Mouse (Mus musculus): ENCODE data around the gene Dll4. TPM values are rescaled to one million over a fixed set of nuclear protein-coding genes. Genes with fewer than 3 reads are reported as not detected.

Gene Dll4
- polyA plus RNA-seq, 1 experiment from 2014 or later = 4.1 TPM

DNA sequence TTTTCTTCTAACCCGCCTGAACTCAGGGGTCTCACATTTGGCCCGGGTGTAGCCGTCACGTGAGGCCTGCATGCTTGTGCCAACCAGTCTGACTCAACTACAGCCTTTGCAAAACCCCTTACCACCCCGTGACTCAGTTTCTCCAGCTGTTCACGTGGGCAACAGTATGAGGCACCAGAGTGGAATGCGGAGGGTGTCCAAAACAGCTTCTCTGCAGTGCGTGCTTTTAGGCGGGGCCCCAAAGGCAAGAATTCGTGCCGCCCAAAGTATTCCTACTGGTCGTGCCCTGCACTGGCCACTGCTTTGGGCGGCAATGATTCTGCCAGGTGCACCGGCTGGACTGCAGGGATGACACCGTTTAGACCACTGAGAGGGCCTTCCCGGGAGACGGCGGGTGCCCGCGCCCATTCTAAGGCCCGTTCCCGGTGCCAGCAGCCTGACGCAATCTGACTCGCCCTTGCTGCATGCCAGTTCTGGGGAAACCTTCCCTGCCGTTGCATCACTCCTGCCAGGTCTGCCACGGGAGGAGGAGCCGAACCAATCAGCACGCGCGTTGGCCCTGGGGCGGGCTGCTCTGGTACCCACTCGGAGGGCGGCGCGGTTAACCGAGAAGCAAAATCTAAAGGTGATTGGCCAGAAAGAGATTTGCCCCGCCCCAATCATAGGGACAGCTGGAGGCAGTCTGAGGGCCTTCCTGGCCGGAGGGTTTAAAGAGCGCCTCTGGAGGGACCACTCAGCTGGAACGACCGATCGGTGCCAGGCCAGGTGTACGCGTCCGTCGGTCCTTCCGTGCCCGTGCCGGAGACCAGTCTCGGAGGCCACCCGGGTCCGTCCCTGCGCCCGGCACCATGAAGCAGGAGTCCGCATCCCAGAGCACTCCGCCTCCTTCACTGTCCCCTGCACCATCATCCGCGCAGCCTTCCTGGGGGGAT, 25.2 kb downstream of the Dll4 start, which contains the start of gene Chac1:
TSS of gene Chac1 (plus strand) at position 675 of the 932 bp plus-strand sequence.
- H3K9ac ChIP-seq (replicated peaks) = peak within 1 kb of the TSS; percentile 67
- 4% methylated on average over 58 of the region's 58 CpGs for WGBS
- no peaks in the 10 kb centered on the region for H3K9me3 ChIP-seq
- H3K27me3 ChIP-seq = peaks cover 4% of the 10 kb centered on the region; the same call in 1 of the 2 replicates
- peak within 1 kb of the TSS; percentile 94 for H3K4me2 ChIP-seq (replicated peaks)
- peak; percentile 98 for ATAC-seq (replicated peaks)
- no peaks in the 10 kb centered on the region for H3K36me3 ChIP-seq
- H3K4me1 ChIP-seq = peaks cover 10% of the 10 kb centered on the region
- H3K27ac ChIP-seq (replicated peaks) = no peak within 1 kb of the TSS
- peak within 1 kb of the TSS; percentile 82 for H3K4me3 ChIP-seq

DNA sequence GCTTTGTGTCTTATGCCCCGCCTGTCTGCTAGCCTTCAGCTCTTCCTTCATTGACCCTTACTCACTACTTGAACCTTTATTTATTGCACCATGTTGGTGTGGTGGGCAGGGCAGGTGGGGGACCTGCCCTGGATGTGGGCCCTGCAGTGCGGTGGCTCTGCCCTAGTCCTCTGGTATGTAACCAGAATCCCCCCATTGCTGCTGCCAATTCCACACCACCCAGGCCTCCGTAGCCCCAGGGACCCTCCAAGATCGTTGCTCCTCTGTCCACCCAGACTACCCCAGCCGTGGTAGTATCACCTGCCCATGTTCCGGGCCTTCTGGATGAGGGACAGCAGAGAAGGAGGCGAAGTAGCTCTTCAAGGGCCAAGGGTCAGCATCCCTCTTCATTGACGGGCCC, 28.1 kb downstream of the Dll4 start:
- Histone ChIP-seq H3K4me2 (replicated peaks) (no peak overlapping the region), H3K4me3 (no peak overlapping the region), H3K9ac (replicated peaks) (no peak overlapping the region), H3K27me3 (peaks cover 4% of the 10 kb centered on the region; the same call in 1 of the 2 replicates), H3K36me3 (no peaks in the 10 kb centered on the region), H3K27ac (replicated peaks) (no peak overlapping the region), H3K9me3 (no peaks in the 10 kb centered on the region), H3K4me1 (peaks cover 10% of the 10 kb centered on the region)
- ATAC-seq (replicated peaks) = no peak
- 88% methylated on average over 8 of the region's 8 CpGs for WGBS

DNA sequence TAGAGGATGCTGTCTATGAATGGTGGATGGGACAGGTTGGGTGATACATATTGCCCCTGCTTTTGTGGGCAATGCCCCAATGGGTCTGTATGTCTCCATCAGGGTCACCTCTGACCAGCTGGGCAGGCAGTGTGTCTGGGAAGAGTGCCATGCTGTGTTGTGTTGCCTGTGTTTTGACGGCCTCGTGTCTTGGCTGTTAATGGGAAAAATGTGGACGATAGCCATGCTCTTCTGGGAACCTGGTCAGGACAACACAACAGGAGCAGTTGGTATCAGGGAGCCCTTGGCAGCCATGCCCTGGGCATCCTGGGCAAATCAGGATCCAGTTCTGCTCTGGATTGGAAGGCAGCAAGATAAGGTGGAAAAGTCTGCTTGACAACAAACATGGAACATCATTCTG, 29.5 kb downstream of the Dll4 start:
- no peak overlapping the region for H3K4me2 ChIP-seq (replicated peaks)
- peaks cover 10% of the 10 kb centered on the region for H3K4me1 ChIP-seq
- no peaks in the 10 kb centered on the region; the same call in 1 of the 2 replicates for H3K9me3 ChIP-seq
- no peak overlapping the region for H3K4me3 ChIP-seq
- no peaks in the 10 kb centered on the region for H3K36me3 ChIP-seq
- WGBS = 79% methylated on average over 3 of the region's 3 CpGs
- H3K27me3 ChIP-seq = peaks cover 1% of the 10 kb centered on the region; the same call in 1 of the 2 replicates
- no peak for ATAC-seq (replicated peaks)
- H3K9ac ChIP-seq (replicated peaks) = no peak overlapping the region
- no peak overlapping the region for H3K27ac ChIP-seq (replicated peaks)

DNA sequence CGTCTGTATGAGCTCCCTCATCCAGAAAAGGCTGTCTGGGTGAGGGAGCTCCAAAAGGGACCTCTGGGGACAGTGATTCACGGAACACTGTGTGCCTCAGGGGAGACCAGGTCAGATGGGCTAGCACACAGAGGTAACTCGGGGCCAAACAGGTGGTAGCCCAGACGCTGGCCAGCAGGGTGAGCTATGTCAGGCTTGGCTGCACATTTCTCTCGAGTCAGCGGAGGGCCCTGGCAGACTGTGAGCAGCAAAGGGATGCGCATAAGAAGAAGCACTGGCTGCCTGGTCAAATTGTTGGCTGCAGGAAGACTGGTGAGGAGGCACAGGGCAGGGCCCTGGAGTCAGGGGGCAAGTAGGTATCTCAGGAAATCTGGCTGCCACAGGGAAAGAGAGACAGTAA, 30.1 kb downstream of the Dll4 start:
- Histone ChIP-seq H3K4me2 (replicated peaks) (no peak overlapping the region), H3K4me1 (peaks cover 6% of the 10 kb centered on the region), H3K9me3 (no peaks in the 10 kb centered on the region; the same call in 1 of the 2 replicates), H3K27me3 (no peaks in the 10 kb centered on the region), H3K9ac (replicated peaks) (no peak overlapping the region), H3K36me3 (no peaks in the 10 kb centered on the region), H3K4me3 (no peak overlapping the region), H3K27ac (replicated peaks) (no peak overlapping the region)
- no peak for ATAC-seq (replicated peaks)
- 29% methylated on average over 7 of the region's 7 CpGs for WGBS

DNA sequence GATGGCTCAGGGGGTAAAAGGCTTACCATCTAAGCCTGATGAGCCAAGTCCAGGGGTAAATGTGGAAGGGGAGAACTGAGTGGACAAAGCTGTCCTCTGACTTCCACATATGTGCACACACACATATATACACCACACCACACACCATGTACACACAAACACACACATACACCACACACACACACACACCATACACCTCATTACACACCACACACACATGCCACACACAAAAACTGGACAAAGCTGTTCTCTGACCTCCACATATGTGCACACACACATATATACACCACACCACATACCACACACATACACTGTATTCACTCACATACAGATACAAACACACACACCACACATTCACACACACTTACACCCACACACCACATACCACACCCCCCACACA, 30.7 kb downstream of the Dll4 start:
- H3K9me3 ChIP-seq = no peaks in the 10 kb centered on the region; the same call in 1 of the 2 replicates
- no peak for ATAC-seq (replicated peaks)
- H3K4me3 ChIP-seq = no peak overlapping the region
- no peak overlapping the region for H3K9ac ChIP-seq (replicated peaks)
- H3K4me1 ChIP-seq = peaks cover 4% of the 10 kb centered on the region; the same call in 1 of the 2 replicates
- H3K4me2 ChIP-seq (replicated peaks) = no peak overlapping the region
- H3K36me3 ChIP-seq = no peaks in the 10 kb centered on the region
- no peaks in the 10 kb centered on the region for H3K27me3 ChIP-seq
- H3K27ac ChIP-seq (replicated peaks) = no peak overlapping the region

DNA sequence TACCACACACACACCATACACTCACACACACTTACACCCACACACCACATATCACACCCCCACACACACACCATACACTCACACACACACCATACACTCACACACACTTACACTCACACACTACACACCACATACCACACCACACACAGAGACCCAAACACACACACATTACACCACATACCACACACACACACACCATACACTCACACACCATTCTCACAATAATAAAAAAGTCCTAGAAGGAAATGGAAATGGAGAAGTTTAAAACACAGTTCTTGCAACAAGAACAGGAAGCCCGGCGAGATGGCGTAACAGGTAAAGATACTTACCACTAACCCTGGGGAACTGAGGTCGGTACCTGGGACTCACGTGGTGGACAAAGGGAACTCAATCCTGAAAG, 31.2 kb downstream of the Dll4 start:
- ATAC-seq (replicated peaks) = no peak
- WGBS = 90% methylated on average over 5 of the region's 5 CpGs
- Histone ChIP-seq H3K4me3 (no peak overlapping the region), H3K4me2 (replicated peaks) (no peak overlapping the region), H3K4me1 (no peaks in the 10 kb centered on the region), H3K9me3 (peaks cover 3% of the 10 kb centered on the region; the same call in 1 of the 2 replicates), H3K9ac (replicated peaks) (no peak overlapping the region), H3K36me3 (no peaks in the 10 kb centered on the region), H3K27ac (replicated peaks) (no peak overlapping the region), H3K27me3 (no peaks in the 10 kb centered on the region)

DNA sequence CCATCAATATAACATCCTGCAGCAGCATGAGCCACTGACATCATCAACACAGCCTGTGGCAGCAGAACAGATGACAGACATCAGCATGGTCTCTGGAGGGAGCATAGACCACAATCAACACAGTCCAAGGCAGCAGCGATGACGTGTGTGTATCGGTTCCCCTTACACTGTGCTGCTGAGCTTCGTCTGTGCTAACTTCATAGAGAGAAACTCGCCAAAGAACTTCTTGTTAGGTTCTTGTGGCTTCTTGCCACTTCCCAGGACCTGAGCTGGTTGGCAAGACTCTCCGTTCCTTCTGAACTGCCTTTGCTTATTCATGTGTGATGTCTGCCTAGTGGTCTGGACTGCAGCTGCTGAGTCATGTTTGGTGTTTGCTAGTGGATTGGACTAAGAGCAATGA, 32.7 kb downstream of the Dll4 start:
- Histone ChIP-seq H3K36me3 (no peaks in the 10 kb centered on the region), H3K27ac (replicated peaks) (no peak overlapping the region), H3K4me3 (no peak overlapping the region), H3K4me2 (replicated peaks) (no peak overlapping the region), H3K9me3 (peaks cover 4% of the 10 kb centered on the region; the same call in 1 of the 2 replicates), H3K9ac (replicated peaks) (no peak overlapping the region), H3K4me1 (no peaks in the 10 kb centered on the region), H3K27me3 (no peaks in the 10 kb centered on the region)
- ATAC-seq (replicated peaks) = no peak
- WGBS = 90% methylated on average over 6 of the region's 6 CpGs

DNA sequence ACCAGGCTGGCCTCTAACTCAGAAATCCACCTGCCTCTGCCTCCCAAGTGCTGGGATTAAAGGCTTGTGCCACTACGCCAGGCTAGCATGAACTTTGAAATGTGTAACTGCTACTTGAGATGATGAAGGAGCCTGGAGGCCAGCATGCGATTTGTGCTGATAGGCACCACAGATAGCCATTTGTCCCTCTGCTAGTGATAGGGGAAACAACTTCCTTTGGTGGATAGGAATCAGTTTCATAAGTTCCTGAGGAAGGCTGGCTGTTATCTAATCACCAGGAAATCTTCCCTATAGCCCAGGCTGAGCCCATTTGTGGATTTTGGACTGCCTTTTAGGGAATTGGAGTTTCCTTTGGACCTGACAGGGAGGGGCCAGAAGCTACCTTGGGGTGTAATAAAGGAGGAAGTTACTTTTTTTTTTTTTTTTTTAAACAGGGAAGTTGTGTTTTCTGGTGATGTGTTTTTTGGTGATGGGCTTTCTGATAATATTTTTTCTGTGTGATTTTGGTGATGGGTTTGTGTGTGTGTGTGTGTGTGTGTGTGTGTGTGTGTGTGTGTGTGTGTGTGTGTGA, 34.2 kb downstream of the Dll4 start:
- Histone ChIP-seq H3K4me3 (no peak overlapping the region), H3K27ac (replicated peaks) (no peak overlapping the region), H3K9me3 (peaks cover 4% of the 10 kb centered on the region; the same call in 1 of the 2 replicates), H3K4me1 (no peaks in the 10 kb centered on the region), H3K9ac (replicated peaks) (no peak overlapping the region), H3K4me2 (replicated peaks) (no peak overlapping the region), H3K27me3 (no peaks in the 10 kb centered on the region), H3K36me3 (no peaks in the 10 kb centered on the region)
- ATAC-seq (replicated peaks) = no peak
- WGBS = 90% methylated on average over 2 of the region's 2 CpGs

DNA sequence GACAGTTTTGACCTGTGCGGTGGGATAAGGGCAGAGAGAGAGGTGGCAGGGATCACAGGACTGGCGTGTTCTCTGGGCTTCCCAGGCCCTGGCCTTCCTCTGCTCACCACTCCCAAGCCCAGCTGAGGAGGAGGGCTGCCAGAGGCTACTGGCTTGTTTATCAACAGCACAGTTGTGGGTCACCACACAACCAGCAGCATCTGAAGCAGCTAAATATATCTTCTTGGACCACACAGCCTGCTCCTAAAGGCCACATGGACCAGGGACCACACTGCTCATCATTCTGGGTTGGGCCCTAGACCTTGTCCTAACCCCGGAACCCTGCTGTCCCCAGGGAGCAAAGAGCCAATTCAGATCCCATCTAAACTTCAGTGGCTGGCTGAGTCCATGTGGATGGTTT, 39.4 kb downstream of the Dll4 start:
- Histone ChIP-seq H3K4me3 (no peak overlapping the region), H3K9ac (replicated peaks) (no peak overlapping the region), H3K9me3 (peaks cover 4% of the 10 kb centered on the region; the same call in 1 of the 2 replicates), H3K36me3 (peaks cover under 1% of the 10 kb centered on the region; the same call in 1 of the 2 replicates), H3K4me2 (replicated peaks) (no peak overlapping the region), H3K27ac (replicated peaks) (no peak overlapping the region), H3K4me1 (no peaks in the 10 kb centered on the region), H3K27me3 (no peaks in the 10 kb centered on the region)
- ATAC-seq (replicated peaks) = no peak
- 87% methylated on average over 3 of the region's 3 CpGs for WGBS

DNA sequence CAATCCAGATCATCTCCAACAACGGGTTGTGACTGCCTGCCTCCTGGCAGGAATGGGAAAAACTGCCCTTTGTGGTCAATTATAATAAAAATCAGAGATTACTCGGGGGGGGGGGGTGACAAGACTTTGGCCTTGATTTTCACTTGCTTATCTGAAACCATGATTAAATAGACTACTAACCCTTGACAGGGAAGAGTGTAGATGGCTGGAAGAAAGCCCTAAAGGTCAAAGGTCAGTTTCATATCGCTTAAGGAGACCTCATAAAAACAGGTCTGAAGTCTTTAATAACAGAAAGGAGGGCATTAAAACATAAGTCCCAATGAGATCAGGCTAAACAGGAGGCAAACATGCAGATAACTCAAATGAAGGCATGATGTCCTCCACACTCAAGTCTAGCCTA, 41.8 kb downstream of the Dll4 start:
- no peak for ATAC-seq (replicated peaks)
- no peak overlapping the region for H3K27ac ChIP-seq (replicated peaks)
- H3K9me3 ChIP-seq = no peaks in the 10 kb centered on the region
- no peak overlapping the region for H3K9ac ChIP-seq (replicated peaks)
- no peaks in the 10 kb centered on the region for H3K4me1 ChIP-seq
- no peak overlapping the region for H3K4me2 ChIP-seq (replicated peaks)
- peaks cover 21% of the 10 kb centered on the region for H3K36me3 ChIP-seq
- H3K4me3 ChIP-seq = no peak overlapping the region
- 78% methylated on average over 3 of the region's 3 CpGs for WGBS
- no peaks in the 10 kb centered on the region for H3K27me3 ChIP-seq

DNA sequence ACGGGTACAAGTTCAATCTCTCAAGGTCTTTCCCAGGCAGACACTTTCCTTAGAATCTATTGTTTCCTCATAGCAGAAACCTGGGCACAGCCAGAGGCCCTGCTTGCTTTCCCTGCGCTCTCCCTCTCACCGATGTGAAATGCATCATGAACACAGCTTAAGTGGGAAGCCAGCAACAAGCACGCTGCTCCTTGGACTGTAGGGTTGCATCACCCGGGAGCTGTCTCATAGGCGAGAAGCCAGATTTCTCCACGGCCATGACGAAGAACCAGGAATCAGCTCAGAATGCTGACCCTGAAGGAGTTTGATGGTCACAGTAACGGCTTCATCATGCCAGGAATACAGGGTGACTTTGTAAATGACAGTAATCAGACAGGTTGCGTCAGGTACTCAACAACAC, 44.5 kb downstream of the Dll4 start:
- Histone ChIP-seq H3K36me3 (peaks cover 48% of the 10 kb centered on the region), H3K4me3 (no peak overlapping the region), H3K27ac (replicated peaks) (no peak overlapping the region), H3K4me1 (no peaks in the 10 kb centered on the region), H3K4me2 (replicated peaks) (no peak overlapping the region), H3K9me3 (no peaks in the 10 kb centered on the region), H3K27me3 (no peaks in the 10 kb centered on the region), H3K9ac (replicated peaks) (no peak overlapping the region)
- 95% methylated on average over 10 of the region's 10 CpGs for WGBS
- ATAC-seq (replicated peaks) = no peak

DNA sequence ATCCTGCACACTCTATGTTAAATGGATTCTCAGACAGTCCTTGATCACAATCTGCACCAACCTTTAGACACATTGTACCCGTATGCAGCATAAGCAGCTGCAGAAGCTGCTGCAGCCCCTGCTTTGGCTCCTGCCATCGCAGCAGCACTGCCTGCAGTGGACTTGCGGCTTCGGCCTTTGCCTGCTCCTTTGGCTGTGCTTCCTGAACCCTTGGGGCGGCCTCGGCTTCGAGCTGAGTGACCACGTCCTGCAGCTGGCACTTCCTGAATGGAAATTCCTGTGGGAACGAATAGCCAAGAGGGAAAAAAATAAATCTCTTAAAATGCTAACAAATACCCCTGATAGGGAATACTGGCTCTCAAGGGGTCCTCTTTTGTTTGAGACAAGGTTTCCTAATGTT, 51.7 kb downstream of the Dll4 start:
- peaks cover 87% of the 10 kb centered on the region for H3K36me3 ChIP-seq

More for the DNA sequence above, 51.7 kb downstream of the Dll4 start:
- Histone ChIP-seq H3K4me1 (no peaks in the 10 kb centered on the region), H3K27ac (replicated peaks) (no peak overlapping the region), H3K9me3 (no peaks in the 10 kb centered on the region), H3K4me3 (no peak overlapping the region), H3K27me3 (no peaks in the 10 kb centered on the region), H3K4me2 (replicated peaks) (no peak overlapping the region), H3K9ac (replicated peaks) (no peak overlapping the region)
- WGBS = 79% methylated on average over 9 of the region's 9 CpGs
- no peak for ATAC-seq (replicated peaks)

All from forebrain, embryonic 15.5 days (tissue).